Mouse (Mus musculus) cerebellum, adult 2 months (tissue): ENCODE data around the gene Gsg1l. TPM values are rescaled to one million over a fixed set of nuclear protein-coding genes. Genes with fewer than 3 reads are reported as not detected.

Experiments
- DNase-seq, 2 experiments: peaks; one replicate each; pipeline ENCODE4 v3.0.0; 2021
- H3K27ac ChIP-seq: fragments of 200-500 bp; 2 replicates; pipeline ENCODE4 v1.5.1; 2012; ENCODE audit warnings: low read length, control low read depth, inconsistent platforms; ENCODE audit not compliant: insufficient read depth
- H3K27me3 ChIP-seq: fragments of 200-500 bp; 2 replicates; pipeline ENCODE4 v1.6.1; 2012; ENCODE audit warnings: inconsistent platforms, mild to moderate bottlenecking, low read length, moderate library complexity; ENCODE audit not compliant: control insufficient read depth, insufficient read depth
- H3K4me1 ChIP-seq: fragments of 200-500 bp; 2 replicates; pipeline ENCODE4 v1.6.1; 2011; ENCODE audit warnings: low read length; ENCODE audit not compliant: control insufficient read depth, insufficient read depth
- H3K4me3 ChIP-seq: fragments of 200-500 bp; replicated peaks from 2 replicates; pipeline ENCODE3; 2011; ENCODE audit warnings: mild to moderate bottlenecking, low read depth, low read length, control low read depth; ENCODE audit not compliant: insufficient read depth
- CTCF ChIP-seq: fragments of 200-500 bp; IDR thresholded peaks from 2 replicates; pipeline ENCODE4 v1.5.1; 2011; ENCODE audit warnings: low read depth, mild to moderate bottlenecking, control low read depth, low read length, moderate library complexity, borderline replicate concordance; ENCODE audit not compliant: insufficient read depth
- POLR2A ChIP-seq: fragments of 200-500 bp; IDR thresholded peaks from 2 replicates; pipeline ENCODE4 v1.6.1; 2011; ENCODE audit warnings: low read length, control low read depth, borderline replicate concordance; ENCODE audit not compliant: insufficient read depth
- WGBS: fragments of 180-500 bp; shearing (Covaris S2); methylation state at CpG from one replicate; pipeline ENCODE4 v1.1.7; 2018; 5-methylcytosine and 5-hydroxymethylcytosine counted together
- polyA plus RNA-seq: library from polyadenylated mRNA; depleted of rRNA; stranded (reverse); fragments of >200 nt; gene quantifications from 2 replicates; pipeline ENCODE4 v1.2.3, GENCODE M21; 2012; rRNA removed

The Gsg1l gene
- polyA plus RNA-seq, 1 experiment, result 17.5 TPM

DNA sequence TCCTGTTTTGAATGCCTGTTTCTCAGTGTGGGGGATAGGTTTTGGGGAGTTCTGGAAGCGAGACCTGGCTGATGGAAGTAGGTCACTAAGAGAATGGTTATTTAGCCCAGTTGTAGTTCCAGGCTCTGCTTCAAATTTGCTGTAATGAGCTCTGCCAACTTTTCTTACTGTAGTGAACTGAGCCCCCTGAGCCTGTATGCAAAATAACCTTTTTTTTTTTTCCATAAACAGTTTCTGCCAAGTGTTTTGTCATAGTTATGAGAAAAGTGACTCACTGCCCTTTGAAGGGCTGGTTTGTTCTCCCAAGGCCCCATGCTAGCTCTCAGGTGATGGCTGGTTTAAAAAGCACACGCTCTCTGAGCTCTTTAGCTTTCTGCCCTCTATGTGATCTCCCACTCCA is 248.7 kb downstream of the Gsg1l start:
- no peaks in the 10 kb centered on the region for H3K4me1 ChIP-seq
- no peak overlapping the region for H3K27ac ChIP-seq
- TF ChIP-seq CTCF (no peak), POLR2A (no peak)
- 91% methylated on average over 2 of the region's 2 CpGs for WGBS
- no peaks in the 10 kb centered on the region for H3K27me3 ChIP-seq
- H3K4me3 ChIP-seq, result no peak overlapping the region
- DNase-seq, result no peak

DNA sequence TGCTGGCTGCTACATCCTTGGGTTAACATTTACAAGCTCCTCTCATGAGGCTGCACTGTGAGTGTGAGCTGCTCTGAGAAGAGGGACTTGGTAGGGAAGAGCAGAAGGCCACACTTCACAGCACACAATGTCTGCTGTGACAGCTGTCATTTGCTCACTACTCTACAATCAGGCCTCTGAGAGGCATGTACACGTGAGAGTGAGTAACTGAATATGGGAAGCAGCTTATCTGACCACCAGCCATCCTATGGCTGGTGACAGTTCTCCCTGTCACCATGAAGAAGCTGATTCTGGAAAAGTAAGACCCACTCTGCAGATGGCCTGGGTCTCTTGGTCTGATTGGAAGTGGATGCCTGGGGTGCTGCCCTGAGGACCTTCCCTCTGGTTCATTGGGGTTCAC is 249.4 kb downstream of the Gsg1l start:
- no peak overlapping the region for H3K27ac ChIP-seq
- no peak overlapping the region for H3K4me3 ChIP-seq
- TF ChIP-seq POLR2A, result no peak

DNA sequence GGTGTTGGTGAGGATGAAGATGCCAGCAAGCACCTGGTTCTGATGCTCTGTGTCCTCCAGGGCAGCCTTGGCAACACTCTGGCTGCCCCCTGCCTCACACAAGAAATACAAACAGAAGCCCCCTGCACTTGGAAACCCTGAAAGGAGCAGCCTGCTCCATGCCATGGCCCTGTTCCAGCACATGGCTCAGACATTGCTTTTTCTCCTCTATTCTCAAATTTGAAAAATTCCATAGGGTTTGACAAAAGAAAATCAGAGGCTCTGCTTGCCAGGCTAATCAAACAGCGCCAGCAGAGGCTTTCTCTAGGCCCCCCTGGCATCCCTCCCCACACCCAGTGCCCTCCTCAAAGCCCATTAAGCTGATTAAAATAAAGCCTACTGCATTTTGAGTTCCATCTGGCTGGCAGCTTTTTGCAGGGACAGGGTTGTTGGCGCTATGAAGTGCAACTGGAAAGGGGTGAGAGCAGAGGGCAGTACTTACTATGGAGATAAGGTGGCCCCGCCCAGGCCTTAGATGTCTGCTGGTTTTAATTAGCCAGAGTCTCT is 253.0 kb downstream of the Gsg1l start:
- Histone ChIP-seq H3K27me3 (no peaks in the 10 kb centered on the region), H3K27ac (no peak overlapping the region), H3K4me3 (no peak overlapping the region), H3K4me1 (no peaks in the 10 kb centered on the region)
- no peak for DNase-seq
- 81% methylated on average over 3 of the region's 3 CpGs for WGBS
- TF ChIP-seq POLR2A (no peak), CTCF (no peak)

More for the DNA sequence above, 249.4 kb downstream of the Gsg1l start:
- H3K27me3 ChIP-seq, result no peaks in the 10 kb centered on the region
- no peaks in the 10 kb centered on the region for H3K4me1 ChIP-seq
- no peak for DNase-seq
- 82% methylated on average over 1 of the region's 1 CpGs for WGBS

DNA sequence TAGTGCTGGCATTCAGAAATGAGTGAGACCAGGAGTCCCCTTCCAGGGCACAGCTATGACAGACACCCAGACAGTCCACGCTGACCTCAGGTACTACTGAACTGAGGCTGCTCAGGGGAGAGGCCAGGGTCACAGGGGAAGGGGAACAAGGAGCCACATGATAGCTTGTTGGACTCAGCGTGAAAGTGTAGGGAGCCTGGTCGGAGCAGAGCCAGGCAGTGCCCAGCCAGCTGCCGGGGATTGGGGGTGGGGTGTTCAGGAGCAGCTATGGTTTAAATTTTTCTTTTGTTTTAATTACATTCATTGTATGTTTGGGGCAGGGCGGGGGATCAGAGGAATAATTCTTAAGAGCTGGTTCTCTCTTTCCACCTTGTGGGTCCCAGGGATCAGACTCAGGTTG is 253.7 kb downstream of the Gsg1l start:
- Histone ChIP-seq H3K4me3 (no peak overlapping the region), H3K4me1 (no peaks in the 10 kb centered on the region), H3K27me3 (no peaks in the 10 kb centered on the region), H3K27ac (no peak overlapping the region)
- no peak for TF ChIP-seq CTCF
- TF ChIP-seq POLR2A, result no peak
- 74% methylated on average over 5 of the region's 5 CpGs for WGBS
- no peak for DNase-seq

Other genes with a start within 250 kb of the Gsg1l start
- gene Xpo6, start 118.1 kb upstream of the Gsg1l start, polyA plus RNA-seq, result 154 and 162 TPM in 2 replicates
- gene Sbk1, start 190.2 kb upstream of the Gsg1l start, polyA plus RNA-seq, result 227 and 282 TPM in 2 replicates